Mouse (Mus musculus) lung, postnatal 0 days (tissue): ENCODE data around the gene Smim1.

Experiments
- CTCF ChIP-seq: IDR thresholded peaks from 2 replicates; pipeline ENCODE4 v1.5.1; 2016; ENCODE audit warnings: antibody characterized with exemption, mild to moderate bottlenecking
- EP300 ChIP-seq: IDR thresholded peaks from 2 replicates; pipeline ENCODE4 v1.6.1; 2016; ENCODE audit warnings: antibody characterized with exemption, mild to moderate bottlenecking, control low read depth

- no peak for TF ChIP-seq EP300
- TF ChIP-seq CTCF: peak; percentile 76
Observed at GRCm38 (mm10) chr4:154019571-154019970, 6.5 kb downstream of the Smim1 start.
